Mouse (Mus musculus) spleen, adult 2 months (tissue): ENCODE results near the gene Luc7l3. TPM values are rescaled to one million over a fixed set of nuclear protein-coding genes. Genes with fewer than 3 reads are reported as not detected.

ENCODE experiments used
- DNase-seq, 2 experiments: peaks; one replicate each; pipeline versions ENCODE4 v3.0.0 to v3.0.0-alpha.2; 2012 to 2021; ENCODE audit warnings: low spot score in 2 of 2, low read depth in 1 of 2
- H3K27ac ChIP-seq: fragments of 200-500 bp; 2 replicates; pipeline ENCODE4 v1.5.1; 2012; ENCODE audit warnings: low read length, inconsistent platforms; ENCODE audit not compliant: insufficient read depth
- H3K27me3 ChIP-seq: fragments of 200-500 bp; 2 replicates; pipeline ENCODE4 v1.6.1; 2012; ENCODE audit warnings: mild to moderate bottlenecking, moderate library complexity, low read length, inconsistent platforms; ENCODE audit not compliant: control insufficient read depth, insufficient read depth
- H3K36me3 ChIP-seq: fragments of 200-500 bp; 2 replicates; pipeline ENCODE4 v1.6.1; 2012; ENCODE audit warnings: mild to moderate bottlenecking, low read length, inconsistent platforms; ENCODE audit not compliant: control insufficient read depth, insufficient read depth
- H3K4me1 ChIP-seq: fragments of 200-500 bp; 2 replicates; pipeline ENCODE4 v1.6.1; 2011; ENCODE audit warnings: inconsistent platforms; ENCODE audit not compliant: control insufficient read depth, insufficient read depth, insufficient read length
- H3K4me3 ChIP-seq: fragments of 200-500 bp; 2 replicates; pipeline ENCODE4 v1.5.1; 2011; ENCODE audit warnings: mild to moderate bottlenecking, inconsistent platforms; ENCODE audit not compliant: insufficient read depth, insufficient read length; ENCODE audit errors: extremely low read depth
- CTCF ChIP-seq: fragments of 200-500 bp; IDR thresholded peaks from 2 replicates; pipeline ENCODE4 v1.5.1; 2011; ENCODE audit warnings: mild to moderate bottlenecking, inconsistent platforms; ENCODE audit not compliant: insufficient read depth, insufficient read length, insufficient replicate concordance; ENCODE audit errors: extremely low read depth
- POLR2A ChIP-seq: fragments of 200-500 bp; IDR thresholded peaks from 2 replicates; pipeline ENCODE4 v1.6.1; 2011; ENCODE audit warnings: low read depth, low read length, inconsistent platforms
- WGBS: fragments of 180-500 bp; shearing (Covaris S2); methylation state at CpG from one replicate; pipeline ENCODE4 v1.1.7; 2018; 5-methylcytosine and 5-hydroxymethylcytosine counted together
- polyA plus RNA-seq: library from polyadenylated mRNA; depleted of rRNA; stranded (reverse); fragments of >200 nt; gene quantifications from 2 replicates; pipeline ENCODE4 v1.2.3, GENCODE M21; 2012

Luc7l3 gene
- polyA plus RNA-seq, 1 experiment: 7.3 TPM

GRCm38 (mm10) chr11:94281199-94282181 is 40.3 kb downstream of the Luc7l3 start, which contains the start of gene Gm21885:
Gene Gm21885 (plus strand): TSS chr11:94281873.
- 77% methylated on average over 11 of the region's 11 CpGs for WGBS
- Histone ChIP-seq H3K36me3 (peaks cover 1% of the 10 kb centered on the region; the same call in 1 of the 2 replicates), H3K27ac (no peak within 1 kb of the TSS), H3K4me1 (no peaks in the 10 kb centered on the region), H3K27me3 (no peaks in the 10 kb centered on the region), H3K4me3 (no peak within 1 kb of the TSS)
- no peak for DNase-seq
- TF ChIP-seq CTCF: no peak
- no peak for TF ChIP-seq POLR2A

GRCm38 (mm10) chr11:94276869-94277337 is 44.9 kb downstream of the Luc7l3 start:
- Histone ChIP-seq H3K27ac (no peak overlapping the region), H3K36me3 (no peaks in the 10 kb centered on the region), H3K4me1 (no peaks in the 10 kb centered on the region; the same call in 1 of the 2 replicates), H3K27me3 (no peaks in the 10 kb centered on the region), H3K4me3 (peak overlapping the region; percentile 40)
- TF ChIP-seq POLR2A (no peak), CTCF (peak; percentile 92)
- 9% methylated on average over 20 of the region's 20 CpGs for WGBS
- peak; percentile 59 to 70 for DNase-seq

GRCm38 (mm10) chr11:94275686-94276085 is 46.1 kb downstream of the Luc7l3 start:
- H3K4me1 ChIP-seq: no peaks in the 10 kb centered on the region; the same call in 1 of the 2 replicates
- H3K27ac ChIP-seq: no peak overlapping the region
- DNase-seq: peak in 1 of 2 experiments; percentile 57
- H3K4me3 ChIP-seq: no peak overlapping the region
- H3K36me3 ChIP-seq: no peaks in the 10 kb centered on the region
- 64% methylated on average over 2 of the region's 2 CpGs for WGBS
- H3K27me3 ChIP-seq: no peaks in the 10 kb centered on the region
- TF ChIP-seq POLR2A (no peak), CTCF (no peak)

- 89% methylated on average over 7 of the region's 7 CpGs for WGBS
- no peak for DNase-seq
- Histone ChIP-seq H3K4me1 (no peaks in the 10 kb centered on the region; the same call in 1 of the 2 replicates), H3K27ac (no peak overlapping the region), H3K27me3 (no peaks in the 10 kb centered on the region), H3K4me3 (no peak overlapping the region), H3K36me3 (no peaks in the 10 kb centered on the region)
- TF ChIP-seq POLR2A (no peak), CTCF (no peak)
Measured at GRCm38 (mm10) chr11:94275226-94275625, 46.6 kb downstream of the Luc7l3 start.

- Histone ChIP-seq H3K27ac (no peak overlapping the region), H3K27me3 (no peaks in the 10 kb centered on the region), H3K4me1 (no peaks in the 10 kb centered on the region; the same call in 1 of the 2 replicates), H3K36me3 (no peaks in the 10 kb centered on the region), H3K4me3 (no peak overlapping the region)
- 84% methylated on average over 10 of the region's 10 CpGs for WGBS
- DNase-seq: no peak
- TF ChIP-seq CTCF (no peak), POLR2A (no peak)
Measured at GRCm38 (mm10) chr11:94274206-94274867, 47.5 kb downstream of the Luc7l3 start.

GRCm38 (mm10) chr11:94272960-94273927 is 48.5 kb downstream of the Luc7l3 start:
- WGBS: 91% methylated on average over 21 of the region's 21 CpGs
- H3K27me3 ChIP-seq: no peaks in the 10 kb centered on the region
- no peaks in the 10 kb centered on the region; the same call in 1 of the 2 replicates for H3K4me1 ChIP-seq
- no peaks in the 10 kb centered on the region for H3K36me3 ChIP-seq
- no peak overlapping the region for H3K27ac ChIP-seq
- DNase-seq: no peak
- TF ChIP-seq CTCF (no peak), POLR2A (no peak)
- no peak overlapping the region for H3K4me3 ChIP-seq
